Mouse (Mus musculus) mouse trophoblast stem cell (cell line): ENCODE results near the gene Timp1.

ENCODE experiments used
- in situ Hi-C, 2 experiments: fragments of 300-500 bp; cut with MseI, MboI; formaldehyde crosslinking; loops; 2 replicates in 1 of 2; 3 replicates in 1 of 2; pipeline ENCODE4 v1.15.1; 2025

Gene Timp1

DNA sequence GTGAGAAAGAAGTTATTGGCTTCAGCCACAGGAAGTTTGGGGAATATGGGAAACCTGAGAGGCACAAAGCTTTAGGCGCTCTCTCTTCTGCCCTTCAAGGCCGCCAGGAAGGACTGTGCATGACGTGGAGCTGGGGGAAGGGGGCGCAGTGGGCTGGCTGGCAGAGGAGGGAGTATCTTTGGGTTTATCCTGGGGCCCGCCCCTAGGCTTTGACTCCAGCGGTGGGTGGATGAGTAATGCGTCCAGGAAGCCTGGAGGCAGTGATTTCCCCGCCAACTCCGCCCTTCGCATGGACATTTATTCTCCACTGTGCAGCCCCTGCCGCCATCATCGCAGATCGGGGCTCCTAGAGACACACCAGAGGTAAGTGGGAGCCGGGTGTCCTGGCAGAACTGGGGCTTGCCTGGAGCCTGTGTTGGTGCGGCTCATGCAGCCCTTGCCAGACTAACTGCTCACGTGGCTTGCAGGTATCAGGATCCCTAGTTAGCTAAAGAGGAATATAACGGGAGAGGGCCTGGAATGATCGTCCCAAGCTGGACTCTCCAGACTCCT is at the start of gene Timp1:
TSS of gene Timp1 (plus strand) at position 205 of the 552 bp plus-strand sequence.
- in situ Hi-C loops, result no loop called here

DNA sequence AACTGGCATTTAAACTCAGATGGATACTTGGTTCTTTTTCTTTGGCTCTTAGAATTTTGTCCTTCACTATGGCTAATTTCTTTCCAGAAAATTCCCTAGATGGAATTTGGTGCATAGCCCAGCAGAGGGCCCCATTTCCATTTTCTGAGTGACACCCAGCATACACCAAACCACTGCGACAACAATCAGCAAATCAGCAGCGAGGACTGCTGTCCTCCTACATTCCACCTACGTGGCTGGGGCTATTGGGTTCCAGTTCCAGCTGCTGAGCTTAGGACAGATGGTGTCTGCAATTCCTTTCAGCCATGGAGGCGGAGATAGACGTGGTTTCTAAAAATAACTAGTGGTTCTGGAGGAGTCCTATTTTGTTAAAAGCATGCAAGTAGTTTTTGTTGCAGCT is 41.0 kb upstream of the Timp1 start:
- in situ Hi-C loops, result no loop called here

DNA sequence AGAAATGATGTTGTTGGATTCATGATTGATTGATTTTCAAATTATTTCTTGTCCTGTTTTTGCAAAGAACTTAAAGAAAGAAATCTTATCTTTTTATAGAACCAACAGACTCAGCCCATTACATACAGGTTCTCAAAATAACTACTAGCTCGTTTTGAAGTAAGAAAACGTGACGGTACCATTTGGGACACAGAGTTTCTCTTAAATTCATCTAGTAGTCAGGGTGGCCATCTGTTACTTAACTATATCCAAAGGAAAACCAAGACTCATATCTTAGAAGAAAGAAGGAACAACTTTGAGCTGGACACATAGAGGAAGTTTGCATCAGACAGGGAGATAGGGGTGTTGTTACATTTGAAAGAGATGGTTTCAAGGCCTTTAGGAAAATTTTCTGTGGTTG is 22.7 kb upstream of the Timp1 start:
- in situ Hi-C loops, result no loop called here

DNA sequence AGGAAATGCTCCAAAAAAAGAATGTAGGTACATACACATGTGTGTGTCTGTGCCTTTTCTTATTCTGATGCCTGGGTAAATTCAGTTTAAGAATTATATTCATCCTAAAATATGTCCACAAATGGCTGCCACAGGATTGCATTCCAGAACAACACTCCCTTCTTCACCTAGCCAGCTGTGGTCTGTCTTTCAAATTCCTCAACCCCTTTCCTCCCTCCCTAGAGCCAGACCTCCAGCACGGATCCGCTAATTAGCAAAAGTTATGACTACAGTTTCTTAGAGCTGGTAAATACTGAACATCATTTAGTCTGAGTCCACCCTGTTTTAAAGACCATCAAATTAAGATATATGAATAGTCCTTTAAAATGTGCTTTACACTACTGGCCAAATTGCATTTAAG is 22.1 kb upstream of the Timp1 start:
- in situ Hi-C loops, result no loop called here

DNA sequence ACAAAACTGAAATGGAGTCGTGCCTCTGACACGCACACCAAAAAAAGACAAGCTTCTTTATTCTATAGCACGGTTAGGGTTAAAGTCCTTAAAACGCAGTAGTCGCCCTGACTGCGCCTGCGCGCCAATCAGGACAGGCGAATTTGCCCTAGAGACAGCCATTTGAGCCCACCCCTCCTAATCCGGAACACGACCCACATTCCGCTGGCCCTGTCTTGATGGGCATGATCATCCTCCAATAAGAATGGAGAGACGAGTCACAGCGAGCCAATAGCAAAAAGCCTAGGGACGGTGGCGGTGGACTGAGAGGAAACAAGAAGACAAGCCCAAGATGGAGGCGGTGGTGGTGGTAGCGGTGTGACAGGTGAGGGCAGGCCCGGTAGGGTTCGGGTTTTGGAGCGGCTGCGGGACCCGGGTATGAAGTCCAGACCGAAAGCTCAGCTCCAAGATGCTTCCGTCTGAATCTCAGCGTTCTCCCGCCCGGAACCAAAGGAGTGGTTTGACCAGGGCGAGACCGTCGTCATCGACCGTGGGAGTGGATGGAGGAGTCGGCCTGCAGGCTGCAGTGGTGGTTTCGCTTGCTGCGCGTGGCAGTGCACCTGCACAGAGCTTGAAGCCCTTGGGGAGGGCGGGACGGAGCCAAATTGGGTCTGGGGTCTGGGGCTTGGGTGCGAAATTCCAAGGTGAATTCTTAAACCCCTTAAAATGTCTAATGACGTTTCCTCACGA is 21.5 kb upstream of the Timp1 start:
- in situ Hi-C loops, result no loop called here

DNA sequence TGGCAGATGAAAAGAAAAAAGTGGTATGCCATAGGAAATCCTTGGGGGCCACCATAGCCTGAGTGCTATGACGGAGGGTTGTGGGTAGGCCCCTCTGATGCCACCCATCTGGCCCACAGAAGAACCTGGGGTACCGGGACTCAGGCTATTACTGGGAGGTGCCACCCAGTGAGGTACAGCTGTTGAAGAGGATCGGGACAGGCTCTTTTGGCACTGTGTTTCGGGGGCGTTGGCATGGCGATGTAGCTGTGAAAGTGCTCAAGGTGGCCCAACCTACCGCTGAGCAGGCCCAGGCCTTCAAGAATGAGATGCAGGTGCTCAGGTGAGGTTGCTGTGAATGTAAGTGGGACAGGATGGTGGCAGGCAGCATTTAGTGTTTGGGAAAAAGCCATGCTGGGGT is 16.2 kb upstream of the Timp1 start:
- in situ Hi-C loops, result no loop called here

DNA sequence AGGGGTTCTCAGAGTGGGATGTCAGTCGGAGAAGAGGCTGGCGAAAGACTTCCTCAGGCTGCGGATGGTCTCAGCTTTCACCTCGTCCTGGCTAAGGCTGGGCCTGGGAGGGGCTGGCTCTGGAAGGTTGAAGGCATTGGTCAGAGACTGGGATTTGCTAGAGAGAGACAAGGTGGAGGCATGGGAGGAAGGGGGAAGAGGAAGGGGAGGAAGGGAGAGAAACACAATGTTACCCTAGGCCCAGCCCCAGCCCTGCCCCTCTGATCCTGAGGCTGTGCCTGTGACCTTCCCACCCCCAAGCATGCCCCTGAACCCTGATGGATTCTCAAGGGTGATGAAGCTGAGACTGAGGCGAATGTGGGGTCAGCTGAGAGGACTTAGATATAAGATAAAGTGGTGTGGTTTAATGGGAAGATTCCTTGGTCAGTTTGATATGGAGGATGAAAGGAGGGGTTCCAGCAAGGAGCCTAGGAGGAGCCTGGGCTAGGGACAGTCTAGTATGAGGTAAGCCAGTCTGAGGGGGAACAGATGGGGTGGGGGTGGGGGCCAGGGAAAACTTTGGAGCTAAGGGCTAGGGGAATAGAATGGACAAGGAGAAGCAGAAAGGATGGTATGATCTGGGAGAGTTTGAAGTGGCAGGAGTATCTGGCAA is 8.4 kb upstream of the Timp1 start:
- in situ Hi-C loops, result no loop called here

DNA sequence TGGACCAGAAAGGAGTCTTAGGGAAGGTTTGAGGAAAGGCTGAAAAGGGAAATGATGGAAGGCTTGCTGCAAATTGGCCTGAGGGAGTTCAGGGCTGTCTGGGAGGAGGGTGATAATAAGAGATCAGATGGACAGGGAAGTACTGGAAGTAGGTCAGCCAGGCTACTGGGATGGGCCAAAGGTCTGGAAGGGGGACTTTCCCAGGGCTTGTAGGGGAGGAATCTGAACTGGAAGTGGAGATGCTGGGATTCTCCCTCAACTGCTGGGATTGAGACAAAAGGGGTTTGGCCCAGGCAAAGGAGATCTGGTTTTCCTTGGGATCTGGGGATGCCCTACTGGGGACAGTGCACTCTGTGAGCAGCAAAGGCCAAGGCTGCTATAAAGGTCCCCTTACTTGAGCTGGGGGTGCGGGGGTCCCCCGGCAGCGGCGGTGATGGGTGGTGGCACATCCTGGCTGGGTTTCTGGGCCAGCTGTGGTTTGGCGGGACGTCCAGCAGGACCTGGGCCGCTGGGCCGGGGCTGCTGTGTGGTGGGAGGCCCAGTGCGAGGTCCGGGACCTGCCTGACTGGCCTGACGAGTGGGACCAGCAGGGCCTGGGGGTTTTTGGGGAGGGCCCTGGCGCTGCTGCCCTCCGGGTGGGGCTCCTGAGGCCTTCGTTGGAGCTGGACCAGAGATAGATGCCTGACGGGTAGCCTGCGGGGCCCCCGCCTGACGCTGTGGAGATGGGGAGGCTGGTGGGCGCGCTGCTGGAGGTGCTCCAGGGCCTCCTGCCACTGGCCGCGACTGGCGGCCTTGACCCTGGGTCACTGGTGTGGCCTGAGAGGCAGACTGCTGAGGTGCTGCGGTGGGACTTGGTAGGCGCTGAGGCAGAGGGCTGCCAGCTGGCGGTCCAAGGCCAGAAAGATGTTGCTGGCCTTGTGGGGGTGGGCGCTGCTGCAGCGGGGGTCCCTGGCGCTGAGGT is 7.6 kb upstream of the Timp1 start:
- in situ Hi-C loops, result no loop called here

DNA sequence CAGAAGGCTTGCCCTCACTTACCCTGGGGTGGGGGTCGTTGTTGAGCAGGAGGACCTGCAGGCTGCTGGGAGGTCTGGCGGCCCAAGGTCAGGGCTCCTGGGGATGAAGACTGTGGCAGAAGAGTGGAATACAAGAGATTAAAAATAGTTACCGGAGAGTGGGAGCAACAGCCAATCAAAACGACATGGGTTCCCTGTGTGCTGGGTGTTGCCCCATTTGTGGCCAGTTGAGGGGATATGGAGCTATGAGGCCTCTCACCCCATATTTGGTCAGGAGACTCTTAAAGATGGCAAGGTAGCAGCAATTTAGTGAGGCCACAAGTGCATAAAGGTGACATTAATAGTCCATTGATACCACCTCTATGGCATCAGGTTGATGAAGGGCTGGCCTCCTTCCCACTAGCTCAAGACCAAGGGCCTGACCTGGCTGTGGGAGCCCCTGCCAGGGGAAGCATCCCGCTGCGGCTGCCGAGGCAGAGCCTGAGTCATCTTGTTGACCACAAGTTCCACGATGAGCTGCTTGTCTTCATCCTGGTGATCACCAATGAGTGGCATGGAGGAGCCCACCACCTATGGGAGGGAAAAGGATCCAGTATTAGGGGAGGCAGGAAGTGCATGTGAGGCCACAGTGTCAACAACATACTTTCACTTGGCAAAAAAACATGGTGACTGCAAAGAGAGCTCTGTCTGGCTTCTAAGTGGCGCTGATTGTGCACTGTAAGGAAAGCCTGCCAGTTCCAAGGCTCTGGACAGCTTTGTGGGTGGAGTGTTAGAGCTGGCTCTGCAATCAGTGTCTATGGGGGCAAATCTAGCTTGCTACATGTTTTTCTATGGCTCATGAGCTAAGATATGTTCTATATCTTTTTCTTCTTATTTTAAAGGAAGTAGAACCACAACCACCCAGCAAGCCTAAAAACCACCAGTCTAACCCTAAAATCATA is 6.5 kb upstream of the Timp1 start:
- in situ Hi-C loops, result no loop called here

DNA sequence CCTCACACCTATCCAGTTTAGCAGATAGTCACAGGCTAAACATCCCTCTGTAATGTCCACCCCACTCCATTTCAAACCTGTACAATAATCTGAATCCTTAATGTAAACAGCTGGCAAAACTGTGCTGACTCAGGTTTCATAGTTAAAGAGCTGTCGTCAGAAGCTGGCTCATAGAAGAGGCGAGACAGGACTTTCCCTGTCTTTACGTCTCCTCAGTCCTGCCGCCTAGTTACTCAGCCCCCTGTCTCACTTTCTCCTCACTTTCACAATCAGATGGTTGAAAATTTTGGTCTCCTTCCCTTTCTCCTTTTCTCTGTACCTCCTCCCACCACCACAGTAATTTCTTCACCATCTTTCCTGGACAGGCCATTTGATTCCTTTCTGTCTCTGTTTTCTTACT is 1.9 kb upstream of the Timp1 start:
- in situ Hi-C loops, result no loop called here

DNA sequence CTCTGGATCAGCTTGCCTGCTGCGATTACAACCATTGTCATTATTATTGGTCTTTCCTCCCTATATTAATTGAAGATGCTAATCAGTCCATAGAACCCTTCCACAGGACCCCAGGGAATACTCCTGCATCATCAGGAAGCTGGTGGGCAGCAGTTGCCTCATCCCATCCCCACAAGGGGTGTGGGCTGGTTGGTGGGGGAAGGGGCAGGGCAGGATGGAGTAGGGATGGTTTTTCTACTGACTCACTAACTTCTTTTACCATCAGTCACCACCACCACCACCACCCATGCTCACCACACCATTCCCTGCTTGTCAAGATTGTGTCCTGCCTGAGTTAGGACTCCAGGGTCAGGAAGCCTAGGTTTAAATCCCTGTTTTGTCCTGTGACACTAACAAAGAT is 763 bp upstream of the Timp1 start:
- in situ Hi-C loops, result no loop called here

DNA sequence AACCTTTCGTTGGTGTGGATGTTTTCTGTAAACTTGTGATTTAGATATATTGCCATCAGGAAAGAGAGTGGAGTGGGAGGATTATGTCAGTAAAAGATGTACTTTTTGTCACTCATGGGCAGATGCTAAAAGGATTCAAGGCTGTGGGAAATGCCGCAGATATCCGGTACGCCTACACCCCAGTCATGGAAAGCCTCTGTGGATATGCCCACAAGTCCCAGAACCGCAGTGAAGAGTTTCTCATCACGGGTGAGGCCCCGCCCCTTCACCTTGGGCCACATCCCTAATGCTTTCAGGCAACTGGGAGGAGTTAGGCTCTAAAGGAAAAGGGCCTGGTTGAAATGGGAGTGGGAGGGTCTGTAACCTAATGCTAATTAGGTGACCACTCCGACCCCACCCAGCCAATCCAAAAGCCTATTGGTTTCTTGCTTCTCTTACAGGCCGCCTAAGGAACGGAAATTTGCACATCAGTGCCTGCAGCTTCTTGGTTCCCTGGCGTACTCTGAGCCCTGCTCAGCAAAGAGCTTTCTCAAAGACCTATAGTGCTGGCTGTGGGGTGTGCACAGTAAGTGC is 3.0 kb downstream of the Timp1 start:
- in situ Hi-C loops, result no loop called here

DNA sequence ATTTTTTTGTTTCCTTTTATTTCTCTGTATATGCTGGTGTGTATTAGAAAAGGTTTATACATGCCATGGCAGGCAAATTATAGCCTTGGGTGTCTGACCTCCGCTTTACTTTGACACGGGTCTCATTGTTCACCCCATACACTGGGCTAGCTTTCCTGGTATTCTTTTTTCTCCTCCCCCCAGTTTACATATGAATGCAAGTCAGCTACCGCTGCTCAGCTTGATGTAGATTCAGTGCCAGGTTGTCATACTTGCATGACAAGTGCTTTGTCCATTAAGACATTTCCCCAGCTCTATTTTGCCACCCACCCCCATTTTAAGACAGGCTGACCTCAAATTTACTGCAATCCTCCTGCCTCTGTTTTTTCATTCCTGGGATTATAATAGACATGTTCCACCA is 5.3 kb downstream of the Timp1 start:
- in situ Hi-C loops, result no loop called here

DNA sequence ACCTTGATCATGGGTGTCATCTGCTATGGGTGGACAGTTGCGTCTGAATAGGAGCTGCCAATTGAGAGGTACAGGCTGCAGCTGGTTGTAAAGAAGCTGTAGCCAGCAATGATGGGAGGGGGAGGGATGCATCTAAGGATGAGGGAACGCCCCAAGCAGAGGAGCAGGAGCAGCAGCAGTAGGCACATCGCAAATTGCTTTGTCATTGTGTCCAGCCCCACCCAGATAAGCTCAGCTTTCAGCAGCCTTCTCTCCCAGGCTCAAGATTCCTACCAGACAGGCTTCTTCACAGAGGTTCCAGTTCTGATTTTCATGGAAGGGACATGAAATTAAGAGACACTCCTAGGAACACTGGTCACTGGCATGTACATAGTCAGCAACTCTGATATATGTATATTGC is 40.1 kb downstream of the Timp1 start:
- in situ Hi-C loops, result no loop called here

DNA sequence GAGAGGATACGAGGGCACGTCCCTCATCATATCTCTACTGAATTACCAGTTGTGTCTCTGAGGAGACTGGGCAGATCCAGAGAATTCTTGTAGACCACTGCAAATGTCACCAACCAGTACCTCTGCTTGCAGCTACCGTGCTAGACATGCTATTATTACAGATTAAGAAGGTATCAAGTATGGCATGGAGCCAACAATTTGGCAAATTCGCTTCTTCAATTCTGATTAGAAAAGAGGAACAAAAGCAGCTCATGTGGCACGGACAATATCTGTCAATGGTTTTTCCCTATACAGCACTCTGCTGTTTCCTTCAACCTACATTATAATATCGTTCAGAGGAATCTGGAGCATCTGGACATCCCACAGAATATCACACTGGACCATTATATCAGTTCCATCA is 43.8 kb downstream of the Timp1 start:
- in situ Hi-C loops, result no loop called here

DNA sequence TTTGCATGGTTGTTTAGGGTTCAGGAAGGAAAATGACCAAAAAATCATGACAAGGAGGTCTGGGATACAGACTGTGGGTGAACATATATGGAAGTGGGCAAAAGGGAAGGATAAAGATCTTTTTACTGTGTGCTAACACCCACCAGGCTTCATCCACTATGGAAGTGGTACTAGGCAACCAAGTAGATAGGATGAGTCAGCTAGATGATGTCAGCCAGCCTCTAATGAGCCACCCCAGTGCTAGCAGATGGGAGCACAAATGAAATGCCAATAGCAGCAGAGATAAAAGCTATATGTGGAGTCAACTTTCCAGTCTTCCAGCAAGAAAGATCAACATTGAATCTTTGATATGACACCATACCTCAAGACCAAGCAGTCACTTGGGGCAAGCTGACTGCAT is 45.1 kb downstream of the Timp1 start:
- in situ Hi-C loops, result no loop called here

DNA sequence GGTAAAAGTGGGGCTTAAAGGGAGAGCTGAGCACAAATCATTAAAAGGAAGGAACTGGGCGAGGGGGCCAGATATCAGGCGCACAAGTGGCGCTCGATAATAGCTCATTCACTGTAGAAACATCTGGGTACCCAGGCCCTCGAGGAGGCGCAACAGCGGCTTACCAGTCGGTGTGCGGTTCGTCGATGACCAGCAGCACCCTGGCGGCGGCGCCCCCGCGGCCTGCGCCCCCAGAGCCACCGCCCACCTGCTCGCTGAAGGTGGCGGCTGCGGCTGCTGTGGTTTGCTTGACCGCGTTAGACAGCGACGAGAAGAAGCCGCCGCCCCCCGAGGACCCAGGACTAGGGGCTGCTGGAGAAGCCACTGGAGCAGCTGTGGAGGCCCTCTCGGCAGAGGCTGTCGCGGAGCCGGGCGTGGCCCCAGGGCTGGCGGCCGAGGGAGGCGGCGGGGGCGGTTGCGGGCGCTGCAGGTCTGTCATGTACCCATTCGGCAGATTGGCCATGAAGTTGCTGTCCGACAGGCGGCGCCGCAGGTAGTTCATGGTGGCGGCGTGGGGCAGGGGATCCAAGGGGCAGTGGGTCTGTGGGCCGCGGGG is 50.4 kb downstream of the Timp1 start:
- in situ Hi-C loops, result no loop called here

DNA sequence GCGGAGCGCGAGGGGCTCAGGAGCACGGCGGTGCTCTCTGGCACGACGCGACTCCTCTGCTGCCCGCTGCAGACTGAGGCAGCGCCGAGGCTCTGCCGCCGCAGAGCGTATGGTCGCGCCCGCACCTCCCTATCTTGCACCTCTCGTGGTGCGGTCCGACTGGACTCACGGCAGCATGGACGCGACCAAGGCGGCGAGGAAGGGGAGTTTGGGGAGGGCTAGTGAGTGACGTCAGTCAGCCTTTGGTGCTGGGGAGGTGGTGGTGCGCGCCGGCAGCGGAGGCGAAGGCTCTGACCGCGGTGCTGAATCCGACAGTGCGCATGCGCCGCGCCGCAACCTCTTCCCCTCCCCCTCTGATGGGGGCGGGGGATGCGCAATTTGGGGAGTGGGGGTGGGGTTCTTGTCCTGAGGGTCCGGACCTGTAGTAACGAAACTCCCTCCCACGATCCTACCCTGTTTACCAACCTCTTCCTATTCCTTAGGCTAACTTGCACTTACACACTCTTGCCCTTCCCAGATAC is 50.9 kb downstream of the Timp1 start, which contains the start of gene Syn1:
TSS of gene Syn1 (minus strand) at position 161 of the 521 bp plus-strand sequence.
- in situ Hi-C loops, result no loop called here

DNA sequence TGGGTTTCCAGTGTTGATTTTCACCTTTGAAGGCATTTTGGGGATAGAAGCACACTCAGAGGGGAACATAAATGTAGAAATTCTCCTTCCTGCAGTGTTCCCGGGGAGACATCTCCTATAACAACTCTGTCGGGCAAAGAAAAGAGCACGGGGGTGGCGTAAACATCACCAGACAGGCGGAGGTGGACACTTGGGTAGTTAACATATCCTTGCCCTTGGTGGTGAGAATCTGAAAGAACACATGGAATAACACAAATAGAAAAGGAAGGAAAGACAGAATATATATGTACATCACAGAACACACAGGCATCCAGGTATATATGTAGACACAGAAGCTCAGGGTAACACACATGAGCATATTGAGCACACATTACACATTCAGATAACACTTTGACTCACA is 51.4 kb downstream of the Timp1 start:
- in situ Hi-C loops, result no loop called here

DNA sequence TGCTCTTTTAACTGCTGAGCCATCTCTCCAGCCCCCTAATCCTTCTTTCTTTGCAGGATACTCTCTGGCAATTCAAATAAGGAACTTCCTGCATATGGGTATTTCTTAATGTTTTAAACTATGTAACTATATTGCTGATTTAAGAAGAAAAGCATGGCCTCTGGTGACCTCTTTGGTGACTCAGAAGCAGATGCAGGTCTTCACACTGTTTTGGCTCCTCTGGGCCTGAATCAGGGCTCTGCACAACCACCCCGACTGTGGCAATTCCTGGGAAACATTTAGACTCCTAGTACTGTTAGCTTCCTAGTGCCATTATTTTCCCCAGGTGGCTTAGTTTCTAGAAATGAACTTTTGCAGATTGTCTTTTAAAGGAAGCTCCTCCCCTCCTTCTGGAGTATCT is 53.5 kb downstream of the Timp1 start:
- in situ Hi-C loops, result no loop called here
